Mouse (Mus musculus): Measurements from ENCODE around the gene Med11.
A peak's percentile ranks its signal among the peaks of the same experiment; 100 is the strongest.
"Not testable (repeated sequence)": the region's sequence is repeated elsewhere in the genome, so short reads cannot be mapped to it uniquely, and the experiment has no call there.

Gene Med11

DNA sequence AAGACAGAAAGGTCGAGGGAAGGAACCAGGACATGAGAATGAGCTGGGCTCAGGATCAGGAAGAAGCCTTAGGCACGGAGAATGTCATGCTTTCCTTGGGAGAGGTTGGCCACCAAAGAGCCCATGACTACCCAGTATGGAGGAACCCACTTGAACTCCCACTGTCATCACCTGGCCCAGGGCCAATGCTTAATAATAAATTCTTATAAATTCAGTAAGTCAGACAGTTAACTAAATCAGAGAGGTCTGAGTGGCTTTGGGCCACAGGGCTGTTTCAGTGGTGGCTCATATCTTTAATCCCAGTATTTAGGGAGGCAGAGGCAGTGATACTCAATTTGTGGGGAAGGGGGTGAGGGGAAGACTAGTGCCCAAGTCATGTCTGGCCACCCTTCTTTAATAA lies 793 bp upstream of the Med11 start:
- no peak for DNase-seq

DNA sequence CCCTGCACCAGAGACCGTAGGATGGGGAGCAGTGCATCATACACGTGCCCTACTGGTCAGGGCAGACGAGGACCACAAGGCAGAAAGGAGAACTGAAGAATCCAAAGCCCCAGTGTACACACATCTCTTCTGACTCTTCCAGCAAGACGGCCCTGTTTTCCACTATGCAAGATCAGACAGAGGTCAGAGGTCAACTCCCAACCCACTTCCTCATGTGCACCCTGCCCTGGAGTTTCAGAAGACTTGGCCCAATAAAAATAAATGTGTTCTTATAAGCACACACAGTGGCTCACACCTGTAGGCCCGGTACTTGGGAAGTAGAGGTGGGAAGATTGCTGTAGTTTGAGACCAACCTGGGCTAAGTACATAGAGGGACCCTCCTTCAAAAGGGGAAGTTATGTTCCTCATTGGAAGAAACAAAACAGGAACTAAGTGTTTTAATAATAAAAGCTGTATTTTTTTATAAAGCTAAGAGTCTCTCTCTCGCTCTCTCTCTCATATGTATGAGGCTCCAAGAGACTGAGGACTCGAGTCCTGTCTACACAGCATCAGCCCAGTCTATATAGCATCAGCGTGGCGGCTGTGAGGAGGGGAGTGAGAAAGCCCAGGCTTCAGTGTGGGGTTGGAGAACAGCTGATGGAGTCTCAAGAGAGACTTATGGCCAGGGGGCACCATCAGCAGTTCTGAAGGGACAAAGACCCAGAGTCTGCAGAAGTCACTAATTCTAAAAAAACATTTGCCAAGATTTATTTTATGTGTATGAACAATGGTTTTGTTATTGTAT lies 1.7 kb downstream of the Med11 start:
- no peak for DNase-seq

DNA sequence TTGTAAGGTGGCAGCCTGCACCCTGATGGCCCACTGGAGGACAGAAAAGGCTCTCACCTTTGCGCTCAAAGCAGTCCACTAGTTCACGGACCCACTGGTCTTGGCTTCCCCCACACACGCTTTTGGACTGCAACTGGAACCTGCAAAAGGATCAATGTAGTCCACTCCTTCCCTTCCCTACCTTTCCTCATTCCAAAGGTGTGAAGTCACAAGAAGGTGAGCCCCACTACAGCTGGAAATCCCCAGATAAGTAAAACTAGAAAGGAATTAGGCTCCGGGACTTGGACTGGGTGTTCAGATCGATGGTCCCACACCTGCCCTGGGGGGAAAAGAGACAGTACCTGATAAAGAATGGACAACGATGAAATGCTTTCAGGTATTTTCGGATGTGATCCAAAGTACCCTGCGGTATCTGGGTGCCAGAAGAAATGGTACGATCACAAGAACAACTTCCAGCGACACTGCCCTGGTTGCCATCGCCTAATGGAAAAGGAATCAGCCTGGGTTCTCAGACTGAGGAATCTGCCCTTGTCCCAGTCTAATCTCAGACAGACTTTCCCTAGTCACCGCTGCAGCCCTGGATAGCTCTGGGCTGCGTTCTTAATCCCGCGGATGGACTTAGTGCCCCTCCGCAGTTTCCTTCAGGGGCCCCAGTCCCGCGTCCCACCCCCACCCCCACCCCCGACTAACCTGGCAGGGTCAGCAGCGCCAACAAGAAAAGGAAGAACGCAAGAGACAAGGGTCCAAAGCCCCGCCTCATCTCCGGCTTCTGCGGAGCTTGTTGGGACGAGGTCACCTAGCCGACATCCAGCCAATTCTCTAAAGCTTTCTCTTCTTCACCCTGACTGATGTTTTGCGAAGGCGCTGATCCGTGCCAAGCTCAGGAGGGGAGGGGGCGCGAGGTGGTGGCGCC lies 7.2 kb downstream of the Med11 start, which contains the start of gene Zmynd15:
Zmynd15 (plus strand) TSS at position 746 of the 913 bp plus-strand sequence.
- DNase-seq: no peak

DNA sequence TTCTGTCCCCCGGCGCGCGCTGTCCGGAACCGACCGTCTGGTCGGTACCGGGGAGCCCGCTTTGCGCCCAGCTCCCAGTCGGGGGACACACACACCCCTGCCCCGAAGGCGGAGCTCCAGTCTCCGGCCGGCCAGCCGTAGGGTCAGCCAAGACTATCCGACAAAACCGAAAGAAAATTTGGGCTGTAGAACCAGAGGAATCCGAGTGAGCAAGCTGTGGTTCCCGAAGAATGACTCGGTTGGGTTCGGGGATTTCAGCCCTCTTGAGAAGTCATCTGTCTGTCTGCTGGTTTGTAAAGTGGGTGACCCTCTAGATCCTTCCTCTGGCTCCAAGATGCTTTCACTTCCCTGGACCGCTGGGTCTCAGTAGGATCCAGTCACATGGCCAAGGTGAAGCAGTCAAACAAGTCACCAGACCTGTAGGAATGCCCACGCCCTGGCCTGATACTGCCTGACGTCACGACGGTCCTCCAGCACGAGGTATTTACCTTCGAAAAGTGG lies 7.9 kb downstream of the Med11 start, which contains the start of gene Cxcl16:
Cxcl16 (minus strand) TSS at position 384 of the 501 bp plus-strand sequence.
- peak; percentile 66 for DNase-seq

DNA sequence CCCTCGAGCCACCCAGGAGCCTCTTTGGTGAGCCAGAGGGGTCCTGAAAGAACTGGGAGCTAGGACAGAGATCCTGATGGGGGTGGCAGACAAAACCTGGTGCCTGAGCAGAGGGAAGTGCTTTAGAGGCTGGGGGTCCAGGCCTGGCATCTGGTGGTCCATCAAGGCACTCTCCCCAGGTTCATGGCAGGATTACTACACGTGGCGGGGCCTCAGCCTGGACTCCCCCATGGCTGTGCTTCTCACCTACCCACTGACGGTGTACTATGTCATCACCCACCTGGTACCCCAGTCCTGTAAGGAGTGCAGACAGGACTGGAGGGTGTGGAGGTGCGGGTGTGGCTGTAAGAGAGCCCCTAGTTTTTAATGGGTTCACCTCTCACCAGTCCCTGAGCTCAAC lies 12.3 kb downstream of the Med11 start:
- DNase-seq: no peak

DNA sequence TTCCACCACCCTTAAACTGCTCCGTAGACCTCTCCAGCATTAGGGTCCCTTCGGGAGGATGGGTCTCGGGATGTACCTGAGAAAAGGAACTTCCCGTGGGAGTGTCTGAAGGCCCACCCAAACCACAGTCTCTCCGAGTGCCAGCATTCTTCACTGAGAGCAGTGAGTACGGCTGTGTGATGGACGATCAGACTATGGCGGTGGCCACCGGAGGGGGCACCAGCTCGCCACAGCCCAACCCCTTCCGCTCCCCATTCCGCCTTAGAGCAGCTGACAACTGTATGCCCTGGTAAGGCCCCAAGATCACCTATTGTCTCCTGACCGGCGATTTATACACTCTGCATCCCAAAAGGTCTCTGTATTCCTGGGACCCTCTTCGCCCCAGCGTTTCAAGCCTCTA lies 13.5 kb downstream of the Med11 start:
- no peak for DNase-seq

DNA sequence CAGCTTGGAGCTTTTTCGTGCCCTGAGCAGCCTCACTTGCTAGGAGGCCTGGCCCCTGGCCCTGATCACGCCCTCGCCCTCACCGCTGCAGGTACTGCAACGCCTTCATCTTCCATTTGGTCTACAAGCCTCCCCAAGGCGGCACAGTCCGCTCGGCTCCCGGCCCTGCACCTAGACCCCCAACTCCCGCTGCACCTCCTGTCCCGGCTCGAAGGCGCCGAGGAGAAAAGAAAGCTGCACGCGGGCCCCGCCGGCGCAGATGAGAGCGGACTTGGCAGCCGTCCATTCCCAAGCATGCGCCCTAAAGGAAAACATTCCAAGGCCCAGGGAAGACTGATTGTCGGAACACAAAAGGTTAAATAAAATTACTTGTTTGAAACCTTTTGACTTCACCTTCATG lies 14.1 kb downstream of the Med11 start:
- DNase-seq: peak; percentile 63

DNA sequence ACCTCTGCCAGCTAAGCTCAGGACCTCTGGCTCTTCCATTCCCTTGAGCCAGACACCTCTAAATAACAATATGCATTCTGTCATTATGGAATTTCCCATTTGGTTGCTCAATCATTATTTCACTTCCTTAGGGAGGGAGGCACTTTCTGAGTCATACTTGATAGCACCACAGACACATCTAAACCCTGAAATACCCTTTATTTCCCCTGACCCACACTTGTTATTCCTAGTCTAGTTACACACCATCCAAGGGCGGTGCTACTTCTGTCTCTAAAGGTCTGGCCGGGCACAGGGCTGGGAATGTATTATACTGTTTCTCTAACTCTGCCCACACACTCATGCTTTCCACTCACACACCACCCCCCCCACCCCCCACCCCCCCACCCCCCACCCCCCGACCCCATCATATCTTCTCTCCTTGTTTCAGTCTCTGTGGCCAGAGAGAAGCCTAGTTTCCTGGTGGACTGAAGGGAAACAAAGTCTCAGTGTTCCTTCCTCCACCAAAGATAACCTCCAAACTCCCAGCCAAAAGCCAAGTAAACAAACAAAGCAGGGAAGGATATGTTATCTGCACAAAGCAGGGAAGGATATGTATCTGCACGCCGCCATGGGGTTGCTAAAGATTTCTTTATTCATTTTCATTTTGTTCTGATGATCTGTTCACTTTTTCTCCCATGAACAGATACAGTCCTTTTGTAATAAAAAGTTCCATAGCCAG lies 16.3 kb downstream of the Med11 start:
- no peak for DNase-seq

DNA sequence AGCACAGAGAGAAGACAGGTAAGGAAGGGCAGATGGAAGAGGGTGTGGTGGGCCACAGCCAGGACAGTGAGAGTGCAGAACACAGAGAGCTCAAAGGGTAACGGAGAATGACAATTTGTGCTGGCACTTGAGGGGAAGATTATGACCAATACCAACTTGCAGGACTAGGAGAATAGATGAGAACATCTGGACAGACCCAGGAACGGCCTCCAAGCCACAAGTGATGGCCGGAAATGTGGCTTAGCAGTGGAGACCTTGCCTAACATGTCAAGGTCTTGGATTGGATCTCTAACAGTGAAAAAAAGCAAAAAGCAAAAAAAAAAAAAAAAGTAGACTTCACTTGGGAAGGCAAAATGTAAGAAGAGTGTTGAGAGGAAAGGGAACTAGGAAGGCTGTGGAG lies 18.0 kb downstream of the Med11 start:
- DNase-seq: no peak

DNA sequence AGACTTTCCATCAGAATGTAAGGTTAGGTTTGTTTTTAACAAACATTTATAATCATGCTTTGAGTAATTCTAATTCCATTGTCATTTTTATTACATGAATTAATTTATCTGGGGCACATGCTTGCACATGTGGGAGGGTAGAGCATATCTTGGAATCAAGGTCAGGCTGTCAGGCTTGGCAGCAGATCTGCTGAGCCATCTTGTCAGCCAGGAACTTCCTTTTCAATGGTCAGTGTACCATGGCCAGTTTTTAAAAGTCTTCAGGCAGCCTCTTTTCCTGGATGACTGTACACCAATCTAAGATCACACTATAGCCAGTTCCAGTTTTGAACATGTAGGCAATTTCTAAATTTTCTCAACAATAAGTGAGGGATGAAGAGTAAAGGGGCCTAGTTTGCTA lies 21.0 kb downstream of the Med11 start:
- DNase-seq: peak; percentile 61

DNA sequence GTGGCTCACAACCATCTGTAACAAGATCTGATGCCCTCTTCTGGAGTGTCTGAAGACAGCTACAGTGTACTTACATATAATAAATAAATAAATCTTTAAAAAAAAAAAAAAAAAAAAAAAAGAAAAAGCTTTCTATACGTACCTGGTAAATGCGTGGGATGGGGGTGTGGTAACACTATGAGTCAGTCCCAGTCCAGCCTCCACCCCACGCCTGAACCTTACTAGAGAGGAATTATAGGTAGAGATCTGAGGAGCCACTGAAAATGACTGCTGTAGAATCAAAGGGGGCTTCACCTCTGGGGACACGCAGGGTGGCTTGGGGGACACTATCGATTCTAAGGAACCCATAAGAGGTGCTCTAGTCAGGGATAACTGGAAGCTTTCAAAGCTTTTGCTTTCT lies 21.6 kb downstream of the Med11 start:
- not testable (repeated sequence) for DNase-seq

DNA sequence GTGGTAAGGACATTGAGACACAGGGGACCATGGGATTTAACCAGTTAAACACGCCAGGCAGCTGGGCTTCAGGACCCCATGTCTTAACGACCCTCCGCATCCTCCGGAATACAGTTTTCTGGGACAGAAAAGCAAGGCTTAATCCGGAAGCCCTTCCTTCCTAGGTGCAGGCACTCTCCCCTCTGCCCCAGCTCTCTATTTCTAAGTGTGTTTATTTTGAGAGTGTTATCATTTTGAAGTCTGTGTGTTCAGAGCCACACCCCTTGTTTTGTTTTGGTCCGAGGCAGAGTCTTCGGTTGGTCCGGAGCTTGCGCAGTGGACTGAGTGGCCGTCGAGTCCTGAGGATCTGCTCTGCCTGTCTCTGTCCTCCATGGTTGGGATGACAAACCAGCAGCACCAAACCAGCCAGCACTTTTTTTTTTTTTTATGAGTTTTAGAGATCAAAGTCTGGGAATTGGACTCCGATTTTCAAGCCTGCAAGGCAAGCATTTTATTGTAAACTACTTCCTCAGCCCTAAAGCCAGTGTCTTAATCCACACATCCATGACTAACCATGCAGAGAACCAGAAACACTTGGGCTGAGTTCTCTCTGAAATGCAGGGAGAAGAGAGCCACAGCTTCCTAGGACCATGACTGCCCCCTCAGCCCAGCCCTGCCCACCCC lies 23.3 kb downstream of the Med11 start:
- peak; percentile 59 for DNase-seq

DNA sequence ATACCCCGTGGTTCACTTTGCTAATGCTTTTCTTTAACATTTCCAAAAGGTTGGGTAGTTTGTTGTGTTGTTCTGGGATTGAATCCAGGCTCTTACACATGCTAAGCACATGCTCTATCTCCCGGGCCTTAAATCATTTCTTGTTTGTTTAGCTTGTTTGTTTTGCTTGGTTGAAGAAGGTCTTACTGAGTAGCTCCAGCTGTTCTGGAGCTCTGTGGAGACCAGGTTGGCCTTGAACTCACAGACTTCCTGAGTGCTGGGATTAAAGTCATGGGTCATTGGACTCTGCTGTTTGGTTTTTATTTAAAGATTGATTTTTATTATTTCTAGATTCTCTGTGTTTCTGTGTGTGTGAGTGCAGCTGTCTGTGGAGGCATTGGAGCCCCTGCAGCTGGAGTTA lies 33.8 kb downstream of the Med11 start:
- DNase-seq: peak; percentile 64

DNA sequence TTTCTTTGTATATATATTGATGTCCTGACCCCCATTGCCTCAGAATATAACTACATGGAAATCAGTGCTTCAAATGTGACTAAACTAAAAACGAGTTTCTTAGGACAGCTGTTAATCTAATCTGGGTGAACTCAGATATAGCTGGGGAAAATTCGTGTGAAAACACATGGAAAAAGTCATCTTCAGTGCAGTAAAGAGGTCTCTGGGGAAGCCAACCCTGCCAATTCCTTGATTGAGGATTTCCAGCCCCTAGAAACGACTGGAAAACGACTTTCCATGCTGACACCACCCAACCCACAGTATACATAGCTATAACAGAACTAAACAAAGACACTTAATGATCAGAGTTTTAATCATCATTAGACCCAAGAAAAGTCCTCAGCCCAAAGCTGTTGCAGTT lies 36.1 kb downstream of the Med11 start:
- no peak for DNase-seq

DNA sequence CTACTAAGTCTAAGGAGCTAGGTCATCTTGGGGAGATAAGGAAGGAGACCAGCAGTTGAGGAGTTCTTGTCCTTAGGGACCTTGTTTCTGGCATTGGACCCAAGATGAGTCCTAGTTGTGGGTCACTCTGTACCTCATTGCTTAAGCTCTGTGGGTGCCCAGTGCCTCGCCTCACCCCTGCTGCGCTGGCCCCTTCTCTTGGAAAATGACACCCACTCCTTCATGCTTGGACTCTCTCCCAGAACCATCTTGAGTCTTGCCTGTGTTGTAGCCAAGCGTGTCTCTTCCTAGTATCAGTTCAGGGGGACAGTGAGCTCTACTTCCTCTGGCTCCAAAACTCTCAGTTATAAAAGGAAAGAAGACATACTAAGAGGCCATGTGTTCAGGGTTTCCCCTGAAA lies 37.4 kb downstream of the Med11 start:
- DNase-seq: no peak

DNA sequence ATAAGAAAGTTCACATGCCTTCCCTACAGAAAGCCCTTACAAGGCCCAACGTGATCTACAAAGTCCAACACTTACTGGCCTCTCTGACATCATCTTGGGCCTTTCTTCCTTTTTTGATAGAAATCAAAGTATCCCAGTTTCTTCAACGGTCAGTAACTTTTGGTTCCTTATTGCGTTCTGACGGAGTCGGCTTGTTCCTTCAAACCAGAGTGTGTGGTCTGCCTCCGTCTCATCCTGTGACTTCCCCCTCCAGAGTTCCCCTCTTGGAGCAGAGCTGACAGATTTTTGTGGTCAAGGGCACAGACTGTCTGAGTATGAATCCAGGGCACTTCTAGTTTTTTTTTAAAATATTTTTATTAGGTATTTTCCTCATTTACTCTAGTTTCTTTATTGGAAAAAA lies 38.0 kb downstream of the Med11 start:
- no peak for DNase-seq

DNA sequence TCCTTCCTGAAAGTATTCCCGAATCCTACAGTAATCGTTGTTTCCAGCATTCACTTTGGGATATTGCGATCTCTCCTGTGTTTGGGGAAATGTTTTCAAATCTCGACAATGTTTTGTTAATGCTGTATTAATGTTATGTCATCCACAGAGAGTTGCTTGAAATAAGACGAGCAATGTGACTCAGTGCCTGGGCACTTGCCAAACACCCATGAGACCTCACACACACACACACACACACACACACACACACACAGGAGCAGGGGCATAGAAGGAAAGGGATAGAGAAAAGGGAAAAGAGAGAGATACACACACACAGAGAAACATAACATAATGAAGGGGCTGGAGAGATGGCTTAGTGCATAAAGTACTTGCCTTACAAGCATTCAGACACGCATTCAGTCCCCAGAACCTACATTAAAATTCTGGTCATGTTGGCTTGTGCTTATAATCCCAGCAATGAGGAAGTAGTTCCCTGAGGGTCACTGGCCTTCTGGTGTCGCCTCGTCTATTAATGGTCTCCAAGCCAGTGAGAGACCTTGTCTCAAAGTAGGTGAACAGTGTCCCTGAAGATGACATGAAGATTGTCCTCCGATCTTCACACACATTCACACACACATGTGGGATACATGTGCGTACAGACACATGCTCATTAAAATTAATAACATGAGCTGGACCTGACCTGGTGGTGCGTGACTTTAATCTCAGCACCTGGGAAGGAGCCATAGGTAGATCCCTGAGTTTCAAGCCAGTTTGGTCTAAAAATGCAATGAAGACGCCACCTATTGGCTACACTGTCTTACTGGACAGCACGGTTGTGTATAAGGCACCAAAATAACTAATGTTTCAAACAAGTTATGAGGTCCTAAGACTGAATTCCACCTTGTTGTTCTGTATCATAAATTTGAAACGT lies 48.1 kb downstream of the Med11 start:
- peak; percentile 58 for DNase-seq

DNA sequence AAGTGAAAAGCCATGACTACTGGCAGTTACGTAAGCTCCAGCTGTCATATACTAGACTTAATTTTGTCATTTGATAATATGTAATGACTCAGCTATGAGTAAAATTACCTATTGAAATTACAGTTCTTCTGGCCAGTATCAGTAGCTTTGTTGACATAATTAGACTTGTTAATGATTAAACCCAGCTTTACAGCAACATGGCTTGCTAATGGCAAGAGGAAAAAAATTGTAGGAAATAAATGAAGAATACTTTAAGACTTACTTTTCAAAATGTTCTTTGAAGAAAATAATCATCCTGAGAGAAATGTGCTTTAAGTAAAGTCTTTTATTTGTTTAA lies 48.7 kb downstream of the Med11 start:
- no peak for DNase-seq

DNA sequence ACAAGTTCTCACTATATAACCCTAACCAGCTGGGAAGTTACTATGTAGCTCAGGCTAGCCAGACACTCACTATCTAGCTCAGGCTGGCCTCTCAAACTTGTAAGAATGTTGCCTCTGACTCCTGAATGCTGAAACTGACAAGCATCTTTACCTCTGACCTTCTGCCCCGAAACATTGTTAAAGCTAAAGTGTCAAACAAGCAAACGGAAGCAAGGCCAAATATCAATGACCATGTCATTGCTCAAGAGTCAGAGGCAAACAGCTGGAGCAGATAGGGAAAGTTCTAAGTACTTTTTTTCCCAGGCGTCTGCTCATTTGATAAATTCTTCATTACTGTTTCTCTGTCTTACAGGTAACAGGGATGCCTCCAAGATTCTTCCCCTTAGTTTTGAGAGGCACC lies 50.3 kb downstream of the Med11 start:
- no peak for DNase-seq
